15 mouse cellular contexts compared by ENCODE assay signal in genomic region chr5:122647256-122647924, GRCm38 (mm10). TPM values are rescaled to one million over a fixed set of nuclear protein-coding genes. Genes with fewer than 3 reads are reported as not detected.
A peak's percentile ranks its signal among the peaks of the same experiment; 100 is the strongest.
DNase-seq lines count a peak whose midpoint lies in the region; ATAC-seq lines count a peak whose summit lies in the region.
"Had no signal": no experiment of that assay in that cellular context is flagged by ENCODE, and none has a peak within 500 bp of the region (broad histone marks: within the 10 kb centered on the region; RNA-seq: fewer than 3 reads in every experiment).

No protein-coding gene starts in this region.

- 0 out of 2 replicates have a peak overlapping the region, but pooled peaks have one; percentile 17 for H3K27ac ChIP-seq in hindbrain, embryonic 16.5 days (ENCODE audit: low read depth, low read length)
- no peak overlapping the region for H3K27ac ChIP-seq in hindbrain, embryonic 12.5 days
- H3K27ac ChIP-seq in midbrain, embryonic 15.5 days, result peak overlapping the region; percentile 49; the same call in 1 of the 2 replicates
- H3K27ac ChIP-seq: embryonic facial prominence, embryonic 12.5 days had no signal

- no peak overlapping the region for H3K4me3 ChIP-seq in hindbrain, embryonic 16.5 days (ENCODE audit: low read length)
- H3K4me3 ChIP-seq in hindbrain, embryonic 12.5 days, result no peak overlapping the region
- no peak overlapping the region for H3K4me3 ChIP-seq in midbrain, embryonic 15.5 days
- H3K4me3 ChIP-seq: embryonic facial prominence, embryonic 12.5 days had no signal

- no peaks in the 10 kb centered on the region for H3K27me3 ChIP-seq in hindbrain, embryonic 16.5 days (replicated peaks; ENCODE audit: control insufficient read depth, insufficient read depth, low read length)
- H3K27me3 ChIP-seq in hindbrain, embryonic 12.5 days, result no peaks in the 10 kb centered on the region
- no peaks in the 10 kb centered on the region for H3K27me3 ChIP-seq in midbrain, embryonic 15.5 days (replicated peaks)
- H3K27me3 ChIP-seq: embryonic facial prominence, embryonic 12.5 days had no signal

- DNase-seq in CD4-positive helper T cell, adult 2 months (ENCODE audit: low read depth, low spot score), result peak; percentile 64
- DNase-seq in Muller cell, postnatal 12 days (ENCODE audit: inconsistent ontology term), result peak; percentile 20
- DNase-seq in right cerebral cortex, adult 2 months (ENCODE audit: low spot score in 2 of 2), result no peak
- DNase-seq in cerebellum, adult 11-12 months, result no peak
- DNase-seq: adrenal gland, adult 2 months; cerebellum, adult 9-10 months; kidney, postnatal 4 days; lung, adult 18-20 months; spleen, adult 18-20 months had no signal

- no peaks in the 10 kb centered on the region for H3K9me3 ChIP-seq in hindbrain, embryonic 16.5 days (ENCODE audit: control insufficient read depth, low read length)
- H3K9me3 ChIP-seq in hindbrain, embryonic 12.5 days (replicated peaks), result no peaks in the 10 kb centered on the region
- H3K9me3 ChIP-seq in midbrain, embryonic 15.5 days, result no peaks in the 10 kb centered on the region
- H3K9me3 ChIP-seq: embryonic facial prominence, embryonic 12.5 days had no signal

- 63% methylated on average over 9 of the region's 9 CpGs for WGBS in hindbrain, embryonic 16.5 days
- 79% methylated on average over 9 of the region's 9 CpGs for WGBS in hindbrain, embryonic 12.5 days
- 52% methylated on average over 9 of the region's 9 CpGs for WGBS in midbrain, embryonic 15.5 days

- ATAC-seq in hindbrain, embryonic 16.5 days, result no peak; the same call in 1 of the 2 replicates
- no peak for ATAC-seq in hindbrain, embryonic 12.5 days (ENCODE audit: low FRiP score)
- 0 out of 2 replicates have a peak, but pooled peaks have one; percentile 56 for ATAC-seq in midbrain, embryonic 15.5 days (replicated peaks)
- ATAC-seq: inflammation-experienced regulatory T-cells, adult 6 months had no signal

- H3K9ac ChIP-seq in hindbrain, embryonic 16.5 days (ENCODE audit: low read depth, low read length), result no peak overlapping the region
- H3K9ac ChIP-seq in hindbrain, embryonic 12.5 days, result no peak overlapping the region
- H3K9ac ChIP-seq in midbrain, embryonic 15.5 days, result no peak overlapping the region
- H3K9ac ChIP-seq: embryonic facial prominence, embryonic 12.5 days had no signal

- no peaks in the 10 kb centered on the region for H3K36me3 ChIP-seq in hindbrain, embryonic 16.5 days (ENCODE audit: control insufficient read depth, insufficient read depth, low read length)
- no peaks in the 10 kb centered on the region for H3K36me3 ChIP-seq in hindbrain, embryonic 12.5 days
- no peaks in the 10 kb centered on the region for H3K36me3 ChIP-seq in midbrain, embryonic 15.5 days (replicated peaks)
- H3K36me3 ChIP-seq: embryonic facial prominence, embryonic 12.5 days; G1E had no signal

- no peaks in the 10 kb centered on the region for H3K4me1 ChIP-seq in hindbrain, embryonic 16.5 days (ENCODE audit: control insufficient read depth, insufficient read depth, low read depth, low read length)
- H3K4me1 ChIP-seq in hindbrain, embryonic 12.5 days, result peaks cover 4% of the 10 kb centered on the region; the same call in 1 of the 2 replicates
- peaks cover 3% of the 10 kb centered on the region for H3K4me1 ChIP-seq in midbrain, embryonic 15.5 days
- H3K4me1 ChIP-seq: embryonic facial prominence, embryonic 12.5 days had no signal

- H3K4me2 ChIP-seq in hindbrain, embryonic 16.5 days (ENCODE audit: low read length), result no peak overlapping the region
- H3K4me2 ChIP-seq in hindbrain, embryonic 12.5 days (replicated peaks), result no peak overlapping the region
- no peak overlapping the region for H3K4me2 ChIP-seq in midbrain, embryonic 15.5 days
- H3K4me2 ChIP-seq: embryonic facial prominence, embryonic 12.5 days had no signal

RNA-seq across cellular contexts. Expression of gene P2rx7, which starts 3.7 kb away (rescaled TPM):
- 4.8 and 6.1 TPM in 2 replicates for polyA plus RNA-seq in hindbrain, embryonic 16.5 days (2015; fragmentation: Nextera tagmentation; extraction: Ambion mirVana)
- 3.3 and 4.0 TPM in 2 replicates for polyA plus RNA-seq in hindbrain, embryonic 12.5 days (2016; fragmentation: Nextera tagmentation; extraction: Ambion mirVana)
- 2.9 and 3.0 TPM in 2 replicates for polyA plus RNA-seq in midbrain, embryonic 15.5 days (2015; fragmentation: Nextera tagmentation; extraction: Ambion mirVana)

RNA-seq across cellular contexts. Expression of gene Ift81, which starts 33.1 kb away (rescaled TPM):
- polyA plus RNA-seq in hindbrain, embryonic 16.5 days (2015; fragmentation: Nextera tagmentation; extraction: Ambion mirVana), result 54.5 and 58.0 TPM in 2 replicates
- polyA plus RNA-seq in hindbrain, embryonic 12.5 days (2016; fragmentation: Nextera tagmentation; extraction: Ambion mirVana), result 60.6 and 62.0 TPM in 2 replicates
- polyA plus RNA-seq in midbrain, embryonic 15.5 days (2015; fragmentation: Nextera tagmentation; extraction: Ambion mirVana), result 64.1 and 75.6 TPM in 2 replicates

RNA-seq across cellular contexts. Expression of gene P2rx4, which starts 60.0 kb away (rescaled TPM):
- 16.7 and 20.8 TPM in 2 replicates for polyA plus RNA-seq in hindbrain, embryonic 16.5 days (2015; fragmentation: Nextera tagmentation; extraction: Ambion mirVana)
- polyA plus RNA-seq in hindbrain, embryonic 12.5 days (2016; fragmentation: Nextera tagmentation; extraction: Ambion mirVana), result 15.2 and 15.4 TPM in 2 replicates
- 14.5 and 14.7 TPM in 2 replicates for polyA plus RNA-seq in midbrain, embryonic 15.5 days (2015; fragmentation: Nextera tagmentation; extraction: Ambion mirVana)

Comparison
In these comparisons a context has a peak if more than half of its experiments do, and no peak if none do; other contexts are left out.
1. DNase-seq: peak in CD4-positive helper T cell, adult 2 months (single experiment) and Muller cell, postnatal 12 days (single experiment); none in right cerebral cortex, adult 2 months (0 of 2) and cerebellum, adult 11-12 months (single experiment).